Mouse (Mus musculus): Measurements from ENCODE around the gene Ssna1.

DNA sequence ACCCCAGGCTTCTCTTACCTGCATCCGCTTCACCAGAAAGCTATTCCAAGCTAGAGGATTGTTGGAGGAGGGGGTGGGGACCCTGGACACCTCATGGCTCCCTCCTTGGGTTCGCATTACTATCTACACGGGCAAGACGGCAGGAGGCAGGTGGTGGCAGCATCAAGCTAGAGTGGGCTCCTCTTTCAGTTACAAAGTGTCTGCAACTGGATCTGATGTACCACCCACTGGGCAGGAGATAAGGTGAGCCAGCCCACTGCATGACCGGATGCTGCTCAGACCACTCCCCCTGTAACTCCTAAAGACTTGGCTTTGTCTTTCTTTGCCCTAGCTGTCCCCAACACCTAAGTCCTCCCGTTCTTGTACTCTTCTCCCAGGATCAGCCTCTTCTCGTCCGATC lies 35.6 kb downstream of the Ssna1 start, which contains the start of gene Rnf224:
- TF ChIP-seq CTCF (IDR thresholded peaks at IDR 0.05; ENCODE audit: borderline replicate concordance, extremely low read depth, insufficient read depth, insufficient read length), result no peak
- TF ChIP-seq POLR2A (IDR thresholded peaks at IDR 0.05; ENCODE audit: borderline replicate concordance, extremely low read depth, insufficient read depth, insufficient read length, poor library complexity, severe bottlenecking), result no peak

Measured in brain, embryonic 14.5 days (tissue).